Mouse (Mus musculus): ENCODE data around the gene Rtp4.

DNA sequence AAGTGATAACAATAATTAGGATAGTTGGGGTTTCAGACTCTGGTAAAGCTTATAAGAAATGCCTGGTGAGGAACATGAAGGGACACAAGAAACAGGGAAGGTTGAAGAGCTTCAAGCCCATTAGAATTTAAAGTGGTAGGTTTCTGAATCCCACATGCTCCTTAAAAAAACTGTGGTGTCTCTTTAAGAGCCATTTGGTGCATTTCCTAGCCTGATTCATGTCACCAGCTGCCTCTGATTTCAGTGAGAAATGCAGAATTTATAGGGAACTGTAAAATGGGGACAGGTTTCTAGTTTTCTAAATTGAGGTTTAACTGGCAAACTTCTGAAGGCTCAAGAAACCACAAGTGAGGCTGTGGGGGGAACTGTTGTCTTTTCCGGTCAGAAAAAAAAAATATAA, 320 bp upstream of the Rtp4 start:
- TF ChIP-seq CTCF (IDR thresholded peaks at IDR 0.05; ENCODE audit: low read depth) (no peak), EP300 (IDR thresholded peaks at IDR 0.05; ENCODE audit: low read depth) (no peak)

Data from liver, embryonic 14.5 days (tissue).